Mouse (Mus musculus) lung, embryonic 16.5 days (tissue): ENCODE data around the gene Cmtm1. TPM values are rescaled to one million over a fixed set of nuclear protein-coding genes. Genes with fewer than 3 reads are reported as not detected.
"Not testable (repeated sequence)": the region's sequence is repeated elsewhere in the genome, so short reads cannot be mapped to it uniquely, and the experiment has no call there.

Experiments
- ATAC-seq: fragments of 200-750 bp; cut with Nextera tagmentation; 2 replicates; pipeline ENCODE4 v1.8.0; 2017; ENCODE audit warnings: low read depth, mild to moderate bottlenecking, moderate library complexity
- H3K27ac ChIP-seq: fragments of 300-500 bp; sonication (generic); 2 replicates; pipeline ENCODE4 v1.5.1; 2014; ENCODE audit warnings: mild to moderate bottlenecking, control low read depth, low read length
- H3K27me3 ChIP-seq: fragments of 300-500 bp; sonication (generic); 2 replicates; pipeline ENCODE4 v1.6.1; 2014; ENCODE audit warnings: low read depth, low read length, mixed read lengths; ENCODE audit not compliant: control insufficient read depth, insufficient read depth
- H3K36me3 ChIP-seq: fragments of 300-500 bp; sonication (generic); 2 replicates; pipeline ENCODE4 v1.6.1; 2014; ENCODE audit warnings: low read length; ENCODE audit not compliant: control insufficient read depth, insufficient read depth
- H3K4me1 ChIP-seq: fragments of 300-500 bp; sonication (generic); replicated peaks from 2 replicates; pipeline ENCODE4 v1.6.1; 2014; ENCODE audit warnings: low read length, mixed read lengths; ENCODE audit not compliant: control insufficient read depth, insufficient read depth
- H3K4me2 ChIP-seq: fragments of 300-500 bp; sonication (generic); 2 replicates; pipeline ENCODE4 v1.6.1; 2014; ENCODE audit warnings: low read depth, low read length, control low read depth
- H3K4me3 ChIP-seq: fragments of 300-500 bp; sonication (generic); 2 replicates; pipeline ENCODE4 v1.5.1; 2014; ENCODE audit warnings: mild to moderate bottlenecking, low read length, control low read depth
- H3K9ac ChIP-seq: fragments of 300-500 bp; sonication (generic); 2 replicates; pipeline ENCODE4 v1.6.1; 2014; ENCODE audit warnings: low read length, control low read depth
- H3K9me3 ChIP-seq: fragments of 300-500 bp; sonication (generic); 2 replicates; pipeline ENCODE4 v1.6.1; 2016; ENCODE audit warnings: low read length; ENCODE audit not compliant: control insufficient read depth
- WGBS: fragments of 180-500 bp; shearing (Covaris S2); extraction: QIAGEN DNeasy Blood & Tissue Kit; methylation state at CpG from one replicate; pipeline ENCODE4 v1.1.7; 2014; 5-methylcytosine and 5-hydroxymethylcytosine counted together
- polyA plus RNA-seq: library from polyadenylated mRNA; unstranded; fragments of >200 nt; fragmentation: Nextera tagmentation; extraction: Ambion mirVana; gene quantifications from 2 replicates; pipeline ENCODE4 v1.2.1, GENCODE M21; 2015

Gene Cmtm1
- not detected in 2 replicates for polyA plus RNA-seq

GRCm38 (mm10) chr8:104309441-104310155 is at the start of gene Cmtm1, which contains the start of gene Gm45711:
Gene Cmtm1, minus strand, starts transcription at chr8:104310145.
Gene Gm45711, minus strand, starts transcription at chr8:104310081.
- H3K4me3 ChIP-seq, H3K4me2 ChIP-seq, H3K4me1 ChIP-seq, H3K9me3 ChIP-seq, H3K27ac ChIP-seq, ATAC-seq, H3K9ac ChIP-seq, H3K27me3 ChIP-seq, H3K36me3 ChIP-seq: not testable (repeated sequence)
- 88% methylated on average over 36 of the region's 36 CpGs for WGBS

DNA sequence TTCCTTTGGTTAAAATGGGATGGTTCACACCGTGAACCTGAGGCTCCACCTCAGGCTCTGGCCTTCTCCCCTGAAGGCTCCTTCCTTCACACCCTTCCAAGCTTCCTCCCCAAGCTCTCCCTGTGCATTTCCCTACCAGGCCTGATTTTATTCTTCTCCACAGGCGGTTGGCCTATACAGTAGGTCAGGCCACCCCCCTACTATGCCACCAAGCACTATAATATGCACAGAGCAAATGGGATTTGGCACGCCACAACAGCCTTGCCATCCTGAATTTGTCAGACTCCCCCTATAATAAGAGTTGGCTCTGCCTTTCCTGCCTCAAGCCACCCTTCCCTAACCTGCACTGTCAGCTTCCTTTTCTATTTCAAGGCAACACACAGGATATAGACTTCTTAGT is 48.7 kb upstream of the Cmtm1 start:
- Histone ChIP-seq H3K4me3 (no peak overlapping the region), H3K9me3 (no peaks in the 10 kb centered on the region), H3K9ac (no peak overlapping the region), H3K4me1 (no peaks in the 10 kb centered on the region), H3K27ac (no peak overlapping the region), H3K27me3 (no peaks in the 10 kb centered on the region), H3K36me3 (no peaks in the 10 kb centered on the region), H3K4me2 (no peak overlapping the region)
- WGBS = 79% methylated on average over 3 of the region's 3 CpGs
- ATAC-seq = no peak

GRCm38 (mm10) chr8:104354504-104354903 is 44.6 kb upstream of the Cmtm1 start:
- no peaks in the 10 kb centered on the region for H3K4me1 ChIP-seq
- H3K4me3 ChIP-seq = no peak overlapping the region
- WGBS = 92% methylated on average over 10 of the region's 10 CpGs
- H3K4me2 ChIP-seq = no peak overlapping the region
- H3K9ac ChIP-seq = no peak overlapping the region
- ATAC-seq = no peak
- H3K9me3 ChIP-seq = no peaks in the 10 kb centered on the region
- no peaks in the 10 kb centered on the region for H3K27me3 ChIP-seq
- H3K27ac ChIP-seq = no peak overlapping the region
- no peaks in the 10 kb centered on the region; the same call in 1 of the 2 replicates for H3K36me3 ChIP-seq

DNA sequence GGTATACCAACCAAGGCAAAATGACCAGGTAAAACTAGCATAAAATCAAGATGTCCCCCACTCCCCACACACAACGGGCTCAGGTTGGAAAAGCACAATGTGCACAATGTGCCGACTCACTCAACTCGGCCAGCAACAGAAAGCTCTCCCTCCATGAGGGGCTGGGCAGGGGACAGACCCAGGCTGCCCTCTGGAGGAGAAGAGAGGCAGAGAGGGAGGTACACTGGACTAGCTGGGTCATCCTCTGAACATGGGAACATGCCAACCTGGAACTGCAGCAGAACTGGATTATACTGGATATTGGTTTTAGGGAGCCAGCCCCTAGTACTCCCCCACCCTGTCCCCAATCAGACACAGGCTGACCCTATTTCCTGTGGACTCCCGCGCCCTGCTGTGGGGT is 43.2 kb upstream of the Cmtm1 start:
- Histone ChIP-seq H3K27me3 (no peaks in the 10 kb centered on the region), H3K9me3 (no peaks in the 10 kb centered on the region), H3K4me1 (no peaks in the 10 kb centered on the region), H3K4me2 (no peak overlapping the region), H3K27ac (no peak overlapping the region), H3K9ac (no peak overlapping the region), H3K4me3 (no peak overlapping the region), H3K36me3 (no peaks in the 10 kb centered on the region; the same call in 1 of the 2 replicates)
- no peak for ATAC-seq
- 64% methylated on average over 5 of the region's 5 CpGs for WGBS

- WGBS = 69% methylated on average over 13 of the region's 13 CpGs
- no peaks in the 10 kb centered on the region for H3K9me3 ChIP-seq
- ATAC-seq = no peak
- H3K4me1 ChIP-seq = no peaks in the 10 kb centered on the region
- no peak overlapping the region for H3K27ac ChIP-seq
- no peak overlapping the region for H3K4me2 ChIP-seq
- H3K36me3 ChIP-seq = peaks cover 2% of the 10 kb centered on the region; the same call in 1 of the 2 replicates
- no peak overlapping the region for H3K4me3 ChIP-seq
- no peak overlapping the region for H3K9ac ChIP-seq
- H3K27me3 ChIP-seq = no peaks in the 10 kb centered on the region
These were observed 40.1 kb upstream of the Cmtm1 start for GRCm38 (mm10) chr8:104350047-104350446.

- Histone ChIP-seq H3K4me3 (no peak overlapping the region), H3K4me2 (no peak overlapping the region), H3K27me3 (no peaks in the 10 kb centered on the region), H3K36me3 (peaks cover 2% of the 10 kb centered on the region; the same call in 1 of the 2 replicates), H3K9me3 (no peaks in the 10 kb centered on the region), H3K27ac (no peak overlapping the region), H3K9ac (no peak overlapping the region), H3K4me1 (no peaks in the 10 kb centered on the region)
- WGBS = 71% methylated on average over 5 of the region's 5 CpGs
- ATAC-seq = no peak
These were observed 39.0 kb upstream of the Cmtm1 start for GRCm38 (mm10) chr8:104348971-104349370.

GRCm38 (mm10) chr8:104346706-104347105 is 36.8 kb upstream of the Cmtm1 start:
- 56% methylated on average over 12 of the region's 12 CpGs for WGBS
- Histone ChIP-seq H3K36me3 (peaks cover 2% of the 10 kb centered on the region; the same call in 1 of the 2 replicates), H3K9me3 (no peaks in the 10 kb centered on the region), H3K4me3 (no peak overlapping the region), H3K27ac (no peak overlapping the region), H3K4me1 (peaks cover 6% of the 10 kb centered on the region), H3K27me3 (no peaks in the 10 kb centered on the region), H3K4me2 (no peak overlapping the region), H3K9ac (no peak overlapping the region)
- ATAC-seq = no peak

GRCm38 (mm10) chr8:104344622-104345021 is 34.7 kb upstream of the Cmtm1 start:
- Histone ChIP-seq H3K36me3 (peaks cover 2% of the 10 kb centered on the region; the same call in 1 of the 2 replicates), H3K4me2 (no peak overlapping the region), H3K9ac (no peak overlapping the region), H3K4me3 (no peak overlapping the region), H3K4me1 (peaks cover 14% of the 10 kb centered on the region), H3K9me3 (no peaks in the 10 kb centered on the region), H3K27me3 (no peaks in the 10 kb centered on the region), H3K27ac (no peak overlapping the region)
- 80% methylated on average over 5 of the region's 5 CpGs for WGBS
- no peak for ATAC-seq

DNA sequence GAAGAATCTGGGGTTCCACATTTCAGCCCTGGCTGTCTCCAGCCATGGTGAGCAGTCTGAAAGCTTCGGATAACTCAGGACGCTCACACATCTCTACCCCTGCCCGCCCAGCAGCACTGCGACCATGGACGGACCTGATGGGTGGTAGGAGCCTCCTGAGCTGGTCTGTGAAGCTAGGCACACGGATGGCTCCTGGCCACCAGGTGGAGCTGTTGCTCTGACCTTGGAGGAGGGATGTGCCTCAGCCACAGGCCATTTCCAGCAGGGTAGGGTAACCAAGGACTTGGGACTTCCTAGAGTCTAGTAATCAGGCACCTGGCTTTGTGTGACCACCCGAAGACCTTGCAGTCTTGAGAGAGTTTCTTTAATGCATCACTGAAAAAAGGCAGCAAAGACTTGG is 34.0 kb upstream of the Cmtm1 start:
- peaks cover 2% of the 10 kb centered on the region; the same call in 1 of the 2 replicates for H3K36me3 ChIP-seq
- peaks cover 17% of the 10 kb centered on the region for H3K4me1 ChIP-seq
- H3K27me3 ChIP-seq = no peaks in the 10 kb centered on the region
- H3K4me3 ChIP-seq = no peak overlapping the region
- H3K4me2 ChIP-seq = no peak overlapping the region
- H3K27ac ChIP-seq = no peak overlapping the region
- H3K9me3 ChIP-seq = no peaks in the 10 kb centered on the region
- H3K9ac ChIP-seq = no peak overlapping the region
- ATAC-seq = 0 out of 2 replicates have a peak, but pooled peaks have one; percentile 15
- 12% methylated on average over 7 of the region's 7 CpGs for WGBS
